Mouse (Mus musculus) heart, postnatal 4 days (tissue): ENCODE data around the gene Ncaph. TPM values are rescaled to one million over a fixed set of nuclear protein-coding genes. Genes with fewer than 3 reads are reported as not detected.
A peak's percentile ranks its signal among the peaks of the same experiment; 100 is the strongest.
"Not testable (repeated sequence)": the region's sequence is repeated elsewhere in the genome, so short reads cannot be mapped to it uniquely, and the experiment has no call there.

Experiments
- DNase-seq: peaks from one replicate; pipeline ENCODE4 v3.0.0; 2021
- total RNA-seq, 2 experiments: library from RNA; stranded (reverse); gene quantifications; 2 replicates each; pipeline ENCODE4 v1.2.3; 2021

The Ncaph gene
- total RNA-seq, 2 experiments from 2014 or later, result 34.7 to 38.3 TPM

GRCm38 (mm10) chr2:127086235-127086634 is 47.5 kb downstream of the Ncaph start:
- no peak for DNase-seq

GRCm38 (mm10) chr2:127080591-127081218 is 53.0 kb downstream of the Ncaph start:
- no peak for DNase-seq

- no peak for DNase-seq
These were observed 53.7 kb downstream of the Ncaph start for GRCm38 (mm10) chr2:127079881-127080590.

- not testable (repeated sequence) for DNase-seq
These were observed 54.7 kb downstream of the Ncaph start for GRCm38 (mm10) chr2:127079066-127079465.

- no peak for DNase-seq
These were observed 56.1 kb downstream of the Ncaph start for GRCm38 (mm10) chr2:127077611-127078010.

GRCm38 (mm10) chr2:127074116-127074515 is 59.6 kb downstream of the Ncaph start:
- no peak for DNase-seq

GRCm38 (mm10) chr2:127070879-127071278 is 62.9 kb downstream of the Ncaph start:
- no peak for DNase-seq

- peak; percentile 88 for DNase-seq
These were observed 63.3 kb downstream of the Ncaph start, which contains the start of gene Blvra for GRCm38 (mm10) chr2:127070435-127070841. Blvra (plus strand) TSS chr2:127070665.

- no peak for DNase-seq
These were observed 63.8 kb downstream of the Ncaph start for GRCm38 (mm10) chr2:127069781-127070434.

- DNase-seq, result no peak
These were observed 64.9 kb downstream of the Ncaph start for GRCm38 (mm10) chr2:127068806-127069205.

GRCm38 (mm10) chr2:127061471-127061870 is 72.3 kb downstream of the Ncaph start:
- DNase-seq, result no peak

Other genes starting within 250 kb of the Ncaph start
- 10 to 100 TPM; 43.5 to 49.9 TPM for gene Sppl2a, start 200.7 kb downstream of the Ncaph start, total RNA-seq
- gene Ap4e1, start 125.2 kb downstream of the Ncaph start, total RNA-seq, result 1 to 10 TPM; 8.6 to 8.8 TPM
- gene Blvra, start 63.3 kb downstream of the Ncaph start, total RNA-seq, result 10 to 100 TPM; 26.0 to 26.2 TPM
- 10 to 100 TPM; 10.4 to 11.2 TPM for gene Itpripl1, start 9.5 kb upstream of the Ncaph start, total RNA-seq
- under 1 TPM; 0.45 to 0.50 TPM for gene 1810024B03Rik, start 74.3 kb upstream of the Ncaph start, total RNA-seq
- gene Snrnp200, start 74.4 kb upstream of the Ncaph start, total RNA-seq, result 10 to 100 TPM; 72.0 to 73.4 TPM
- 10 to 100 TPM; 48.9 to 49.4 TPM for gene Ciao1, start 113.9 kb upstream of the Ncaph start, total RNA-seq
- gene Tmem127, start 114.0 kb upstream of the Ncaph start, total RNA-seq, result 10 to 100 TPM; 35.9 to 36.0 TPM
- 100 to 1,000 TPM; 188 to 203 TPM for gene Stard7, start 136.3 kb upstream of the Ncaph start, total RNA-seq
- gene Dusp2, start 202.2 kb upstream of the Ncaph start, total RNA-seq, result 1 to 10 TPM; 3.3 to 3.7 TPM
- gene Astl, start 204.7 kb upstream of the Ncaph start, total RNA-seq, result not detected
- gene Adra2b, start 229.3 kb upstream of the Ncaph start, total RNA-seq, result under 1 TPM; 0.32 to 0.33 TPM